Mouse (Mus musculus): ENCODE measurements around the gene Isyna1. TPM values are rescaled to one million over a fixed set of nuclear protein-coding genes. Genes with fewer than 3 reads are reported as not detected.

Gene Isyna1
- polyA plus RNA-seq, 1 experiment from 2014 or later = 49.1 TPM

DNA sequence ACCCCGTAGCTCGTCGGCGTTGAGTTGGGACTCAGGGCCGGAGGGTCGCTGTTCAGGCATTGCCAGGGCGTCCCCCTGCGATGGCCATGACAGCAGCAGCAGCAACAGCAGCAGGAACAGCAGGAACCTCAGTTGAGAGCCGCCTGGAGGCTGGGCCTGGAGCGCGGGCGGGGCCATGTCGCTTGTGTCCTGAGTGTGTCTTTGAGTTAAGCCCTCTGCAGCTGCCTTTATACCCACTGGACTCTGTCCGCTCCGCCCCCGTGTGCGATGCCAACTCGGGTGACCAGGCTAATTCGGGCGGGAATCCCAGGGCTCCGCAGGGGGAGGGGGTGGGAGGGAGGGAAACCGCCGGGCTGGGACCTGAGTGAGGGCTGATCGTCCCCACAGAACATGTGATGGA, 37.3 kb downstream of the Isyna1 start:
- Histone ChIP-seq H3K27ac (ENCODE audit: low read length) (no peak overlapping the region), H3K4me1 (ENCODE audit: insufficient read depth, low read depth, low read length) (peaks cover 11% of the 10 kb centered on the region; the same call in 1 of the 2 replicates), H3K4me3 (ENCODE audit: low read depth, low read length) (no peak overlapping the region), H3K9me3 (ENCODE audit: low read length) (no peaks in the 10 kb centered on the region), H3K4me2 (replicated peaks; ENCODE audit: low read depth, low read length) (0 out of 2 replicates have a peak overlapping the region, but pooled peaks have one; percentile 11), H3K36me3 (ENCODE audit: insufficient read depth, low read length) (no peaks in the 10 kb centered on the region), H3K9ac (replicated peaks; ENCODE audit: low read depth) (no peak overlapping the region), H3K27me3 (replicated peaks; ENCODE audit: insufficient read depth, low read length) (no peaks in the 10 kb centered on the region)
- DNase-seq (ENCODE audit: low spot score) = peak; percentile 55
- WGBS = 15% methylated on average over 24 of the region's 24 CpGs
- TF ChIP-seq CTCF (IDR thresholded peaks at IDR 0.05) = no peak
- no peak for ATAC-seq

DNA sequence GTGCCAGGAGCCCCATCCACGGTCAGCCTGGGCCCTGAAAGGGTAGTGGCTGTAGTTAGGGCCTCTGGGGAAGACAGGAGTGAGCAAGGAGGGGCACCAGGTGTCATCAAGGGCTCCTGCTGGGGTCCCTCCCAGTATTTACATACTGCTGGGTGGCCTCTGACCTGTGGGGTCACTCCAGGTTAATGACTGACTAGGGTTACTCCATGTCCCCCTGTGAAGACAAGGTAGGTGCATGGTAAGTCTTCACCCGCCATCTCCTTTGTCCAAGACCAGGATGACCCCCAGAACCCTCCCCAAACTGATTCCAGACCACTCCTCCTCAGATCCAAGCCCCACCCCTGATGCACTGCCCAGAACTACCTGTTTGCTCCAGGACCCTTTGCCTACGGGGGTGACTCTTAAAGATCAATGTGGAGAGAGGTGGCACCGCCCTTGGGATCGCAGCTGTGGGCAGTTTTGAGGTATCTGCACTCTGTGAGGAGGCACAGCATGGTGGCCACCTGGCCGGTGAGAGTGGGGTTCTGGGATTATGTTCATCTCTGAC, 38.2 kb downstream of the Isyna1 start, which contains the start of gene Gdf15:
Gene Gdf15 (minus strand): TSS at position 111 of the 547 bp plus-strand sequence.
- Histone ChIP-seq H3K4me3 (ENCODE audit: low read depth, low read length) (no peak within 1 kb of the TSS), H3K4me1 (ENCODE audit: insufficient read depth, low read depth, low read length) (peaks cover 11% of the 10 kb centered on the region; the same call in 1 of the 2 replicates), H3K36me3 (ENCODE audit: insufficient read depth, low read length) (no peaks in the 10 kb centered on the region), H3K9ac (replicated peaks; ENCODE audit: low read depth) (no peak within 1 kb of the TSS), H3K27ac (ENCODE audit: low read length) (no peak within 1 kb of the TSS), H3K4me2 (replicated peaks; ENCODE audit: low read depth, low read length) (0 out of 2 replicates have a peak within 1 kb of the TSS, but pooled peaks have one; percentile 11), H3K9me3 (ENCODE audit: low read length) (no peaks in the 10 kb centered on the region), H3K27me3 (replicated peaks; ENCODE audit: insufficient read depth, low read length) (no peaks in the 10 kb centered on the region)
- TF ChIP-seq CTCF (IDR thresholded peaks at IDR 0.05) (no peak), EP300 (IDR thresholded peaks at IDR 0.05) (no peak)
- 78% methylated on average over 6 of the region's 6 CpGs for WGBS
- ATAC-seq (no peak), DNase-seq (ENCODE audit: low spot score) (peak; percentile 4)

DNA sequence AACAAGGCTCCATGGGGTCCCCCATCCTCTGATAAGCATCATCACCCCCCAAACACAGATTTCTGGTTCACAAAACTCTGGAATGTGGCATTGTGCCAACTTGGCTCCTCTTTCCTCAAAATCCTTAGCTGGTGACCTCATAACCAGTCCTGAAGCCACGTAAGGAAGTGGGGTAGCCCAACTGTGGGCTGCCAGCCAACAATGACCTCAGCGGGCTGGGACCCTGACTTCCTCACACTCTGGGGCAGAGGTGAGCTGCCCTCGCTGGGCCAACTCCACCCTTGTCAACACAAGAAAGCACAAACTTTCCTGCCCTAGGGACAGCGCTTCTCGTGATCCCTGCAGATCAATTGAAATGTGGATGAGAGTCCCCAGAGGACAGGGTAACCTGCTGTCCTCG, 39.9 kb downstream of the Isyna1 start:
- Histone ChIP-seq H3K9me3 (ENCODE audit: low read length) (no peaks in the 10 kb centered on the region), H3K4me2 (replicated peaks; ENCODE audit: low read depth, low read length) (no peak overlapping the region), H3K36me3 (ENCODE audit: insufficient read depth, low read length) (no peaks in the 10 kb centered on the region), H3K4me3 (ENCODE audit: low read depth, low read length) (no peak overlapping the region), H3K4me1 (ENCODE audit: insufficient read depth, low read depth, low read length) (peaks cover 11% of the 10 kb centered on the region; the same call in 1 of the 2 replicates), H3K27ac (ENCODE audit: low read length) (no peak overlapping the region), H3K9ac (replicated peaks; ENCODE audit: low read depth) (no peak overlapping the region), H3K27me3 (replicated peaks; ENCODE audit: insufficient read depth, low read length) (no peaks in the 10 kb centered on the region)
- peak; percentile 39 for ATAC-seq
- 24% methylated on average over 6 of the region's 6 CpGs for WGBS
- TF ChIP-seq CTCF (IDR thresholded peaks at IDR 0.05) (no peak), EP300 (IDR thresholded peaks at IDR 0.05) (peak; percentile 79; the same call in 1 of the 2 replicates)
- DNase-seq (ENCODE audit: low spot score) = peak; percentile 67

DNA sequence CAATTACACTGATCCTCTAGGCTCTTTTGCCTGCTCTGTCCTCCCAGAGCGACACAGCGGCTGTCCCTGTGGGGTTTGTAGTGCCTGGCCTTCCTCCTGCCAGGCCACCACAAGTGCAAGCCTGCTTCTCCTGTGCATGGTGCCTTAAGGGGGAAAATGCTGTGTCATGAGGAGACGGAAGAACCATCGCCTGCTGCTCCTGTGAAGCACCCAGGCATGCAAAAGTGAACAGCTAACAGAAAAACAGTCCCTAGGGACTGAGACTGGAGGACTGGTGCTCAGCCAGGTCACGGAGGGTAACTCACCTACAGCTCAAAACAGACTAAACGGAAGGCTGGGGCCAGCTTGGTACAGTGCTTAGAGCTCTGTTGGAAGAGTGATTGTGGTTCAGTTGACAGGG, 41.4 kb downstream of the Isyna1 start:
- no peak for ATAC-seq
- DNase-seq (ENCODE audit: low spot score) = peak; percentile 3
- Histone ChIP-seq H3K27ac (ENCODE audit: low read length) (no peak overlapping the region), H3K4me3 (ENCODE audit: low read depth, low read length) (no peak overlapping the region), H3K27me3 (replicated peaks; ENCODE audit: insufficient read depth, low read length) (no peaks in the 10 kb centered on the region), H3K9me3 (ENCODE audit: low read length) (no peaks in the 10 kb centered on the region), H3K4me1 (ENCODE audit: insufficient read depth, low read depth, low read length) (peaks cover 6% of the 10 kb centered on the region; the same call in 1 of the 2 replicates), H3K4me2 (replicated peaks; ENCODE audit: low read depth, low read length) (no peak overlapping the region), H3K9ac (replicated peaks; ENCODE audit: low read depth) (no peak overlapping the region), H3K36me3 (ENCODE audit: insufficient read depth, low read length) (no peaks in the 10 kb centered on the region)
- TF ChIP-seq EP300 (IDR thresholded peaks at IDR 0.05) (no peak), CTCF (IDR thresholded peaks at IDR 0.05) (no peak)
- 83% methylated on average over 6 of the region's 6 CpGs for WGBS

DNA sequence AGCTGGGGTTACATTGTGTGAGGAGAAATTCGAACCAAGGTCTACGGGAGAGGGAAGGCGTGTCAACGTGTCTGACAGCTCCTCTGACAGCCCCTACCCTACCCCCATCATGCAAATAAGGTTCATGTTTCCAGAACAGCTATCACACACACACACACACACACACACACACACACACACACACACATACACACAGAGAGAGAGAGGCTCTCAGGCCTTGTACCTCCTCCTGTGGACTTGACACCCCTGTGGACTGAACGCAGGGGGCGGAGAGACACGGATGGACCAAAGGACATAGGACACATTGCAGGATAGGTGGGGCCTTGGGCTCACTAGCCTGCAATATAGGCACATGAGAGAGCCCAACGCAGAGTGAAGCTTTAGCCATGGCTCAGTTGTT, 42.7 kb downstream of the Isyna1 start:
- H3K27ac ChIP-seq (ENCODE audit: low read length) = no peak overlapping the region
- no peak overlapping the region for H3K4me2 ChIP-seq (replicated peaks; ENCODE audit: low read depth, low read length)
- DNase-seq (ENCODE audit: low spot score) (no peak), ATAC-seq (no peak)
- no peak overlapping the region for H3K9ac ChIP-seq (replicated peaks; ENCODE audit: low read depth)
- no peak overlapping the region for H3K4me3 ChIP-seq (ENCODE audit: low read depth, low read length)
- 56% methylated on average over 7 of the region's 8 CpGs for WGBS
- H3K36me3 ChIP-seq (ENCODE audit: insufficient read depth, low read length) = no peaks in the 10 kb centered on the region
- H3K27me3 ChIP-seq (replicated peaks; ENCODE audit: insufficient read depth, low read length) = no peaks in the 10 kb centered on the region
- no peaks in the 10 kb centered on the region for H3K4me1 ChIP-seq (ENCODE audit: insufficient read depth, low read depth, low read length)
- no peaks in the 10 kb centered on the region for H3K9me3 ChIP-seq (ENCODE audit: low read length)
- TF ChIP-seq EP300 (IDR thresholded peaks at IDR 0.05) (no peak), CTCF (IDR thresholded peaks at IDR 0.05) (no peak)

DNA sequence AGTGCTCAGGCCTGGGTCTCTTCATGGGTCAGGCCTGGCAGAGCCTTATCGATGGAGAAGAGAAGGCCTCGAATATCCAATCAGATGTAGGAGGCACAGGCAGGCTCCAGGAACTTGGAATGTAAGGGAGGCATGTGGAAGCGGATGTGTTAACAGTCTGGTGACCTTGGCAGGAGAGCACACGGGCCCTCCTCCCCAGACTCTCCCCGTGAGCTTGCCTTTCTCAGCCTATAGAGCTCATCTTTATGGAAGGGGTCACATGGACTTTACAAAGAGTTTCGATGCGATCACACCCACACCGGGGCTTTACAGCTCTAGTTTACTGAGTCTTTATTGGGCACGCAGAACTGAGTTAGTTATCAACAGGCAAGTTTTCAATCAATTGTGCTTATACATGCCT, 44.6 kb downstream of the Isyna1 start:
- ATAC-seq (no peak), DNase-seq (ENCODE audit: low spot score) (peak; percentile 3)
- H3K27ac ChIP-seq (ENCODE audit: low read length) = no peak overlapping the region
- H3K4me1 ChIP-seq (ENCODE audit: insufficient read depth, low read depth, low read length) = no peaks in the 10 kb centered on the region
- no peak overlapping the region for H3K9ac ChIP-seq (replicated peaks; ENCODE audit: low read depth)
- no peak overlapping the region for H3K4me3 ChIP-seq (ENCODE audit: low read depth, low read length)
- TF ChIP-seq EP300 (IDR thresholded peaks at IDR 0.05) (no peak), CTCF (IDR thresholded peaks at IDR 0.05) (no peak)
- no peaks in the 10 kb centered on the region for H3K9me3 ChIP-seq (ENCODE audit: low read length)
- H3K27me3 ChIP-seq (replicated peaks; ENCODE audit: insufficient read depth, low read length) = no peaks in the 10 kb centered on the region
- WGBS = 63% methylated on average over 9 of the region's 9 CpGs
- H3K4me2 ChIP-seq (replicated peaks; ENCODE audit: low read depth, low read length) = no peak overlapping the region
- no peaks in the 10 kb centered on the region for H3K36me3 ChIP-seq (ENCODE audit: insufficient read depth, low read length)
